In the genomic region with DNA sequence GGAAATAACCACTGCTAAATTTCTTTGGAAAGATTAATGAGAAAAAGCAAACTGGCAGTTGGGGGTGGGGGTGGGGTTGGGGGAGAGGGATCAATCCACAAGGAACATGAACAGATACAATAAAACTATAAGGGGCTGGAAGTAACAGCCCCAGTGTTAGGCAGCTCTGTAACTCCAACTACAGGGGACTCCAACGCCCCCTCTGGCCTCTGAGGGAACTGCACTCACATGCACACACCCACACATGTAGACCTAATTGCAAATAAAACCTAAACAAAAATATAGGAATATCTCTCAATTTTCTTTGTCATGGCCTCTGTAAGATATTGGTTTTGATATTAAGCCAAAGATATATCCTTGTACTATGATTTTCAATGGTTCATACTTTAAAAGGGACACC, we compare ENCODE assay signal across 24 mouse cellular contexts.
DNase-seq lines count a peak whose midpoint lies in the region; ATAC-seq and TF ChIP-seq lines count a peak whose summit lies in the region.
"Had no signal": no experiment of that assay in that cellular context is flagged by ENCODE, and none has a peak within 500 bp of the region (broad histone marks: within the 10 kb centered on the region; RNA-seq: fewer than 3 reads in every experiment).

No protein-coding gene starts in this region.

- H3K9ac ChIP-seq in kidney, postnatal 0 days (ENCODE audit: low read depth, low read length), result no peak overlapping the region
- H3K9ac ChIP-seq: forebrain, embryonic 13.5 days; heart, embryonic 13.5 days; hindbrain, embryonic 14.5 days; neural tube, embryonic 13.5 days had no signal

- H3K27me3 ChIP-seq in kidney, postnatal 0 days (ENCODE audit: insufficient read depth, low read length), result no peaks in the 10 kb centered on the region
- H3K27me3 ChIP-seq: forebrain, embryonic 13.5 days; heart, embryonic 13.5 days; neural tube, embryonic 13.5 days had no signal

- no peak overlapping the region for H3K27ac ChIP-seq in kidney, postnatal 0 days
- H3K27ac ChIP-seq: forebrain, embryonic 13.5 days; heart, embryonic 13.5 days; hindbrain, embryonic 14.5 days; left cerebral cortex, adult 2 months; midbrain, embryonic 10.5 days; neural tube, embryonic 13.5 days had no signal

- WGBS in kidney, postnatal 0 days, result 45% methylated on average over 1 of the region's 1 CpGs

- no peaks in the 10 kb centered on the region for H3K9me3 ChIP-seq in kidney, postnatal 0 days (replicated peaks; ENCODE audit: low read length)
- H3K9me3 ChIP-seq: forebrain, embryonic 13.5 days; G1E; heart, embryonic 13.5 days; midbrain, embryonic 10.5 days; neural tube, embryonic 13.5 days had no signal

- H3K36me3 ChIP-seq in kidney, postnatal 0 days (ENCODE audit: insufficient read depth, low read length), result no peaks in the 10 kb centered on the region
- H3K36me3 ChIP-seq: midbrain, embryonic 10.5 days; neural tube, embryonic 13.5 days had no signal

- TF ChIP-seq CTCF in kidney, postnatal 0 days (IDR thresholded peaks at IDR 0.05; ENCODE audit: low read depth), result peak; percentile 4; the same call in 1 of the 2 replicates

- ATAC-seq in kidney, postnatal 0 days (replicated peaks; ENCODE audit: low FRiP score, low read depth), result no peak
- no peak for ATAC-seq in frontal cortex, adult (ENCODE audit: low TSS enrichment)
- ATAC-seq: forebrain, embryonic 13.5 days; inflammation-experienced regulatory T-cells, adult 6 months; midbrain, embryonic 16.5 days had no signal

- H3K4me3 ChIP-seq in kidney, postnatal 0 days (replicated peaks; ENCODE audit: low read depth, low read length), result no peak overlapping the region
- H3K4me3 ChIP-seq: forebrain, embryonic 13.5 days; heart, embryonic 13.5 days; left cerebral cortex, adult 2 months; midbrain, embryonic 10.5 days; myocyte; neural tube, embryonic 13.5 days had no signal

- no peak for DNase-seq in kidney, postnatal 0 days (ENCODE audit: low spot score)
- DNase-seq in kidney, postnatal 25 days, result no peak
- DNase-seq in thymus, postnatal 14 days, result peak; percentile 3
- no peak for DNase-seq in thymus, postnatal 4 days
- DNase-seq in ZHBTc4 (ENCODE audit: low read depth, low spot score), result peak; percentile 35
- no peak for DNase-seq in spleen, postnatal 14 days (ENCODE audit: low spot score in 2 of 2)
- DNase-seq: cerebellum, adult 9-10 months; gastrocnemius, postnatal 14 days; heart, adult 18-20 months; heart, postnatal 36 days; kidney, adult 8-10 months; kidney, postnatal 14 days; lung, postnatal 10 days had no signal

- no peak overlapping the region for H3K4me2 ChIP-seq in kidney, postnatal 0 days (ENCODE audit: low read length)
- H3K4me2 ChIP-seq: forebrain, embryonic 13.5 days; heart, embryonic 13.5 days; hindbrain, embryonic 14.5 days; neural tube, embryonic 13.5 days had no signal

- H3K4me1 ChIP-seq in kidney, postnatal 0 days (replicated peaks; ENCODE audit: insufficient read depth, low read length), result no peaks in the 10 kb centered on the region
- H3K4me1 ChIP-seq: forebrain, embryonic 13.5 days; midbrain, embryonic 10.5 days; neural tube, embryonic 13.5 days had no signal

Comparison
In these comparisons a context has a peak if more than half of its experiments do, and no peak if none do; other contexts are left out.
1. DNase-seq: peak in thymus, postnatal 14 days (single experiment) and ZHBTc4 (single experiment); none in kidney, postnatal 0 days (single experiment), kidney, postnatal 25 days (0 of 2), thymus, postnatal 4 days (single experiment) and spleen, postnatal 14 days (0 of 2).